Mouse (Mus musculus) liver, embryonic 13.5 days (tissue): ENCODE measurements at regions not wholly inside any gene's neighbourhood (a gene's known extent, or its start where the extent isn't known, plus 50 kb on each side); places are given as distances from the start of the nearest gene placed in this dataset.

Experiments used
- ATAC-seq: fragments of 200-750 bp; cut with Nextera tagmentation; 2 replicates; pipeline ENCODE4 v1.8.0; 2017; ENCODE audit warnings: low read depth, mild to moderate bottlenecking, moderate number of reproducible peaks, moderate library complexity
- DNase-seq: peaks from one replicate; pipeline ENCODE4 v3.0.0; 2022
- H3K27ac ChIP-seq: fragments of 300-500 bp; sonication (generic); 2 replicates; pipeline ENCODE4 v1.5.1; 2015; ENCODE audit warnings: moderate library complexity, mild to moderate bottlenecking, inconsistent platforms
- H3K27me3 ChIP-seq: fragments of 300-500 bp; sonication (generic); 2 replicates; pipeline ENCODE4 v1.6.1; 2015; ENCODE audit warnings: mild to moderate bottlenecking, inconsistent platforms
- H3K36me3 ChIP-seq: fragments of 300-500 bp; sonication (generic); 2 replicates; pipeline ENCODE4 v1.6.1; 2015; ENCODE audit warnings: mild to moderate bottlenecking, inconsistent platforms
- H3K4me1 ChIP-seq: fragments of 300-500 bp; sonication (generic); replicated peaks from 2 replicates; pipeline ENCODE4 v1.6.1; 2015; ENCODE audit warnings: inconsistent platforms
- H3K4me2 ChIP-seq: fragments of 300-500 bp; sonication (generic); 2 replicates; pipeline ENCODE4 v1.6.1; 2015; ENCODE audit warnings: inconsistent platforms, mild to moderate bottlenecking, moderate library complexity
- H3K4me3 ChIP-seq: fragments of 300-500 bp; sonication (generic); replicated peaks from 2 replicates; pipeline ENCODE4 v1.5.1; 2015; ENCODE audit warnings: mild to moderate bottlenecking, inconsistent platforms
- H3K9ac ChIP-seq: fragments of 300-500 bp; sonication (generic); 2 replicates; pipeline ENCODE4 v1.6.1; 2015; ENCODE audit warnings: mild to moderate bottlenecking, inconsistent platforms
- H3K9me3 ChIP-seq: fragments of 300-500 bp; sonication (generic); replicated peaks from 2 replicates; pipeline ENCODE4 v1.6.1; 2016; ENCODE audit warnings: inconsistent platforms
- WGBS: fragments of 180-500 bp; shearing (Covaris S2); methylation state at CpG from one replicate; pipeline ENCODE4 v1.1.7; 2015; ENCODE audit not compliant: insufficient replicate concordance; 5-methylcytosine and 5-hydroxymethylcytosine counted together

- Histone ChIP-seq H3K4me3 (no peak overlapping the region), H3K9ac (no peak overlapping the region), H3K4me1 (peaks cover 8% of the 10 kb centered on the region; the same call in 1 of the 2 replicates), H3K4me2 (no peak overlapping the region), H3K9me3 (no peaks in the 10 kb centered on the region), H3K27me3 (no peaks in the 10 kb centered on the region), H3K27ac (no peak overlapping the region), H3K36me3 (no peaks in the 10 kb centered on the region)
- DNase-seq: peak; percentile 6
- 13% methylated on average over 3 of the region's 3 CpGs for WGBS
- peak; percentile 59; the same call in 1 of the 2 replicates for ATAC-seq
Measured at GRCm38 (mm10) chr4:40537859-40538258, 65.9 kb downstream of the Tmem215 start.

- Histone ChIP-seq H3K9me3 (no peaks in the 10 kb centered on the region), H3K27ac (no peak overlapping the region), H3K4me1 (no peaks in the 10 kb centered on the region), H3K4me3 (no peak overlapping the region), H3K4me2 (no peak overlapping the region), H3K27me3 (no peaks in the 10 kb centered on the region), H3K9ac (no peak overlapping the region), H3K36me3 (no peaks in the 10 kb centered on the region)
- ATAC-seq (no peak), DNase-seq (no peak)
- WGBS: 65% methylated on average over 8 of the region's 8 CpGs
Measured at GRCm38 (mm10) chr4:40543085-40544048, 71.4 kb downstream of the Tmem215 start.

GRCm38 (mm10) chr4:40544056-40544455 lies 72.1 kb downstream of the Tmem215 start:
- WGBS: 46% methylated on average over 4 of the region's 4 CpGs
- H3K4me3 ChIP-seq: no peak overlapping the region
- H3K9me3 ChIP-seq: no peaks in the 10 kb centered on the region
- H3K4me2 ChIP-seq: no peak overlapping the region
- no peaks in the 10 kb centered on the region for H3K4me1 ChIP-seq
- H3K27ac ChIP-seq: no peak overlapping the region
- no peak overlapping the region for H3K9ac ChIP-seq
- DNase-seq (no peak), ATAC-seq (no peak)
- no peaks in the 10 kb centered on the region for H3K27me3 ChIP-seq
- no peaks in the 10 kb centered on the region for H3K36me3 ChIP-seq

- H3K27me3 ChIP-seq: no peaks in the 10 kb centered on the region
- no peak for ATAC-seq
Measured at GRCm38 (mm10) chr4:40544806-40545205, 72.8 kb downstream of the Tmem215 start.

GRCm38 (mm10) chr4:40545700-40546099 lies 73.7 kb downstream of the Tmem215 start:
- Histone ChIP-seq H3K4me3 (no peak overlapping the region), H3K27me3 (no peaks in the 10 kb centered on the region), H3K36me3 (no peaks in the 10 kb centered on the region), H3K9ac (no peak overlapping the region), H3K9me3 (no peaks in the 10 kb centered on the region), H3K27ac (no peak overlapping the region), H3K4me2 (no peak overlapping the region), H3K4me1 (no peaks in the 10 kb centered on the region)
- DNase-seq (no peak), ATAC-seq (no peak)
- WGBS: 61% methylated on average over 5 of the region's 5 CpGs

More at GRCm38 (mm10) chr4:40544806-40545205, 72.8 kb downstream of the Tmem215 start:
- no peak overlapping the region for H3K4me2 ChIP-seq
- no peak overlapping the region for H3K27ac ChIP-seq
- H3K9ac ChIP-seq: no peak overlapping the region
- H3K4me3 ChIP-seq: no peak overlapping the region
- no peaks in the 10 kb centered on the region for H3K4me1 ChIP-seq
- no peak for DNase-seq
- no peaks in the 10 kb centered on the region for H3K9me3 ChIP-seq
- no peaks in the 10 kb centered on the region for H3K36me3 ChIP-seq

- DNase-seq (no peak), ATAC-seq (no peak)
- H3K36me3 ChIP-seq: no peaks in the 10 kb centered on the region
- no peaks in the 10 kb centered on the region for H3K4me1 ChIP-seq
- no peak overlapping the region for H3K4me3 ChIP-seq
- H3K9ac ChIP-seq: no peak overlapping the region
- 49% methylated on average over 2 of the region's 2 CpGs for WGBS
- no peak overlapping the region for H3K4me2 ChIP-seq
- no peaks in the 10 kb centered on the region for H3K27me3 ChIP-seq
- no peaks in the 10 kb centered on the region for H3K9me3 ChIP-seq
- no peak overlapping the region for H3K27ac ChIP-seq
Measured at GRCm38 (mm10) chr4:40559824-40560223, 87.8 kb downstream of the Tmem215 start.

- Histone ChIP-seq H3K4me2 (no peak overlapping the region), H3K9ac (no peak overlapping the region), H3K27me3 (no peaks in the 10 kb centered on the region), H3K4me3 (no peak overlapping the region), H3K36me3 (no peaks in the 10 kb centered on the region), H3K9me3 (no peaks in the 10 kb centered on the region), H3K27ac (no peak overlapping the region), H3K4me1 (no peaks in the 10 kb centered on the region)
- DNase-seq (no peak), ATAC-seq (no peak)
- WGBS: 54% methylated on average over 1 of the region's 1 CpGs
Measured at GRCm38 (mm10) chr4:40573300-40573699, 101.3 kb downstream of the Tmem215 start.

GRCm38 (mm10) chr4:40575951-40576350 lies 104.0 kb downstream of the Tmem215 start:
- WGBS: 63% methylated on average over 1 of the region's 1 CpGs
- Histone ChIP-seq H3K27ac (no peak overlapping the region), H3K9ac (no peak overlapping the region)

GRCm38 (mm10) chr4:40584436-40584835 lies 112.5 kb downstream of the Tmem215 start:
- no peaks in the 10 kb centered on the region for H3K36me3 ChIP-seq
- H3K9me3 ChIP-seq: no peaks in the 10 kb centered on the region
- DNase-seq (no peak), ATAC-seq (no peak)
- no peak overlapping the region for H3K9ac ChIP-seq
- no peak overlapping the region for H3K27ac ChIP-seq
- H3K4me1 ChIP-seq: no peaks in the 10 kb centered on the region
- no peaks in the 10 kb centered on the region for H3K27me3 ChIP-seq
- no peak overlapping the region for H3K4me3 ChIP-seq
- WGBS: 72% methylated on average over 6 of the region's 6 CpGs
- no peak overlapping the region for H3K4me2 ChIP-seq

More at GRCm38 (mm10) chr4:40575951-40576350, 104.0 kb downstream of the Tmem215 start:
- ATAC-seq (no peak), DNase-seq (no peak)
- Histone ChIP-seq H3K4me1 (no peaks in the 10 kb centered on the region), H3K9me3 (no peaks in the 10 kb centered on the region), H3K4me3 (no peak overlapping the region), H3K4me2 (no peak overlapping the region), H3K27me3 (no peaks in the 10 kb centered on the region), H3K36me3 (no peaks in the 10 kb centered on the region)

- Histone ChIP-seq H3K9me3 (no peaks in the 10 kb centered on the region), H3K36me3 (no peaks in the 10 kb centered on the region), H3K4me1 (no peaks in the 10 kb centered on the region), H3K27ac (no peak overlapping the region), H3K4me3 (no peak overlapping the region), H3K27me3 (no peaks in the 10 kb centered on the region), H3K4me2 (no peak overlapping the region), H3K9ac (no peak overlapping the region)
- ATAC-seq: no peak
- whole genome bisulfite sequencing: 42% methylated on average over 3 of the region's 3 CpGs
- DNase-seq: no peak
Measured at GRCm38 (mm10) chr4:40584940-40585571, 113.1 kb downstream of the Tmem215 start.

GRCm38 (mm10) chr4:40586045-40586444 lies 114.1 kb downstream of the Tmem215 start:
- H3K9me3 ChIP-seq: no peaks in the 10 kb centered on the region
- no peak overlapping the region for H3K4me2 ChIP-seq
- ATAC-seq (no peak), DNase-seq (no peak)
- H3K4me1 ChIP-seq: no peaks in the 10 kb centered on the region
- no peak overlapping the region for H3K4me3 ChIP-seq
- H3K9ac ChIP-seq: no peak overlapping the region
- H3K36me3 ChIP-seq: no peaks in the 10 kb centered on the region
- H3K27me3 ChIP-seq: no peaks in the 10 kb centered on the region
- no peak overlapping the region for H3K27ac ChIP-seq
- 71% methylated on average over 1 of the region's 1 CpGs for WGBS
